Mouse (Mus musculus) intestine, embryonic 15.5 days (tissue): Measurements from ENCODE around the gene Rab3gap1. TPM values are rescaled to one million over a fixed set of nuclear protein-coding genes. Genes with fewer than 3 reads are reported as not detected.

Experiments used
- ATAC-seq: fragments of 200-750 bp; cut with Nextera tagmentation; 2 replicates; pipeline ENCODE4 v1.8.0; 2017; ENCODE audit warnings: moderate TSS enrichment, moderate library complexity
- H3K27ac ChIP-seq: fragments of 300-500 bp; sonication (generic); 2 replicates; pipeline ENCODE4 v1.5.1; 2015; ENCODE audit warnings: mild to moderate bottlenecking, inconsistent platforms
- H3K27me3 ChIP-seq: fragments of 300-500 bp; sonication (generic); replicated peaks from 2 replicates; pipeline ENCODE4 v1.6.1; 2015; ENCODE audit warnings: inconsistent platforms
- H3K36me3 ChIP-seq: fragments of 300-500 bp; sonication (generic); 2 replicates; pipeline ENCODE4 v1.6.1; 2015; ENCODE audit warnings: inconsistent platforms
- H3K4me1 ChIP-seq: fragments of 300-500 bp; sonication (generic); replicated peaks from 2 replicates; pipeline ENCODE4 v1.6.1; 2015; ENCODE audit warnings: inconsistent platforms
- H3K4me2 ChIP-seq: fragments of 300-500 bp; sonication (generic); replicated peaks from 2 replicates; pipeline ENCODE4 v1.6.1; 2015; ENCODE audit warnings: mild to moderate bottlenecking, inconsistent platforms
- H3K4me3 ChIP-seq: fragments of 300-500 bp; sonication (generic); replicated peaks from 2 replicates; pipeline ENCODE4 v1.5.1; 2015; ENCODE audit warnings: inconsistent platforms
- H3K9ac ChIP-seq: fragments of 300-500 bp; sonication (generic); 2 replicates; pipeline ENCODE4 v1.6.1; 2015; ENCODE audit warnings: inconsistent platforms
- H3K9me3 ChIP-seq: fragments of 300-500 bp; sonication (generic); 2 replicates; pipeline ENCODE4 v1.6.1; 2016; ENCODE audit warnings: inconsistent platforms
- WGBS: fragments of 180-500 bp; shearing (Covaris S2); methylation state at CpG from one replicate; pipeline ENCODE4 v1.1.7; 2015; 5-methylcytosine and 5-hydroxymethylcytosine counted together
- polyA plus RNA-seq: library from polyadenylated mRNA; unstranded; fragments of >200 nt; fragmentation: Nextera tagmentation; extraction: Ambion mirVana; gene quantifications from 2 replicates; pipeline ENCODE4 v1.2.1, GENCODE M21; 2015

The Rab3gap1 gene
- polyA plus RNA-seq, 1 experiment from 2014 or later: 22.4 TPM

DNA sequence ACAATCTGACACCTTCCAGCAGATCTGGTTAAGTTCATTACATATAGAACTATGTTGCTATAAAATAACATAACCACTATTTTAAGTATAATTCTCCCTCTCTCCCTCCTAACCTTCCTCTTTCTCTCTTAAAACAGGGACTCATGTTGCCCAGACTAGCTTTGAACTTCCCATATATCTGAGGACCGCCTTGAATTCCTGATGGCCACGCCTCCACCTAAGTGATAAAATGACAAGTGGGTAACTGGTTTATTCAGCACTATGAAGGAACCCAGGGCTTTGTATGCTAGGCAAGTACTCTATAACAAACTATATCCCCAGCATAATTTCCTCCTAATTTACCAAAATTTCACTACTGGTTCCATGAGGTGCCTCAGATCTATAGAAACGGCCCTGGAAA is 94.8 kb downstream of the Rab3gap1 start:
- no peak overlapping the region for H3K27ac ChIP-seq
- WGBS: 83% methylated on average over 3 of the region's 3 CpGs
- peak; percentile 58; the same call in 1 of the 2 replicates for ATAC-seq

DNA sequence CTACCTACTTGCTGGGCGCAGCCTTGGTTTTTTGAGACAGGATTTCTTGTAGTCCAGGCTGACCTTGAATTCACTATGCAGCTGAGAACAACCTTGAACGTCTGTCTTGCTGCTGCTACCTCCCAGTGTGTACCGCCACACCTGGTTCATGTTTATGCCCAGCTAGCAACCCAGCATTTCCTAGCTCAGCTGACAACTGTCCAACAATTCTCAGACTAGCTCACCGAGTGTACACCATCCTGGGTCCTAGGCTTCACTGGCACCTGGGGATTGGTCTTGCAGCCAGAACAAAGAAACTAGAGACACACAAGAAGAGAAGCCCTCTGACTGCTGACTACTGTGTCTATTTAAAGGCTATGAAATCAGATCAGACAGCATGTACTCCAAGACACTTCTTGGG is 102.3 kb downstream of the Rab3gap1 start:
- Histone ChIP-seq H3K9ac (no peak overlapping the region), H3K4me3 (no peak overlapping the region), H3K9me3 (no peaks in the 10 kb centered on the region), H3K27ac (no peak overlapping the region), H3K36me3 (no peaks in the 10 kb centered on the region), H3K4me1 (no peaks in the 10 kb centered on the region), H3K27me3 (no peaks in the 10 kb centered on the region), H3K4me2 (no peak overlapping the region)
- 84% methylated on average over 4 of the region's 4 CpGs for WGBS
- ATAC-seq: no peak

More for the DNA sequence above, 94.8 kb downstream of the Rab3gap1 start:
- Histone ChIP-seq H3K4me1 (no peaks in the 10 kb centered on the region), H3K27me3 (no peaks in the 10 kb centered on the region), H3K9me3 (no peaks in the 10 kb centered on the region), H3K36me3 (no peaks in the 10 kb centered on the region; the same call in 1 of the 2 replicates), H3K9ac (no peak overlapping the region), H3K4me2 (no peak overlapping the region), H3K4me3 (no peak overlapping the region)

DNA sequence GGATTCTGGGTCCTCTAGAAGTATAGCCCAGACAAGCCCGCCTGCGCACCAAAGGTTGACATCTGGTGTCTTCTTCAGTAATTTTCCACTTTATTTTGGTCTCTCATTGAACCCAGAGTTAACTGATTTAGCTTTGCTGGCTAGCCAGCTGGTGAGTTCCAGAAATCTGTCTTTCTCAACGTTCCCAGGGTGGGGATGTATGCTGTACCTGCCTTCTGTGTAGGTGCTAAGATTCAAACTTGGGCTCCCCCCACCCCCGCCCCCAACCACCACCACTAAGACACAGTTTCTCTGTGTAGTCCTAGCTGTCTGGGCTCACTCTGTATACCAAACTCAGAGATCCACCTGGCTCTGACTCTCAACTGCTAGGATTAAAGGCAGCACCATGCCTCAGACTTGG is 105.5 kb downstream of the Rab3gap1 start:
- Histone ChIP-seq H3K9ac (no peak overlapping the region), H3K9me3 (no peaks in the 10 kb centered on the region), H3K4me2 (no peak overlapping the region), H3K4me1 (no peaks in the 10 kb centered on the region), H3K4me3 (no peak overlapping the region), H3K27me3 (no peaks in the 10 kb centered on the region), H3K27ac (no peak overlapping the region), H3K36me3 (no peaks in the 10 kb centered on the region)
- ATAC-seq: no peak
- 89% methylated on average over 4 of the region's 4 CpGs for WGBS

DNA sequence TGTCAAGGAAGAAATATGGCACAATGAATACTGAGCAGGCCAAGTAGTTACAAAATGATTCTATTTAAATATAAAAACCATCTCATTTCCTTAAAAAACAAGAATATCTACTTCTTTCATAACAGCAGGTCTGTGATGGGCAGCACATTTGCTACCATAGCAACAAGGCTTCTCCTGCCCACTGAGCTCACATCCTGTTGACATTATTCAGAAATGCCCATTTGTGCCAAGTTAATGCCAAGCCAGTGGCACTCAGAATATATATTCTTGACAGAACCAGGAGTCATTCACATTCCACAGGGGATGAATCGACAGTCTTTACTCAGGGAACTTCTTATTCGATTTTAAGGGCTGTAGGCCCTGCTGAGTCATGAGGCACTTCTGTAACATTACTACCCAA is 107.1 kb downstream of the Rab3gap1 start:
- Histone ChIP-seq H3K4me1 (no peaks in the 10 kb centered on the region), H3K9me3 (no peaks in the 10 kb centered on the region), H3K4me2 (no peak overlapping the region), H3K27me3 (no peaks in the 10 kb centered on the region), H3K4me3 (no peak overlapping the region), H3K9ac (no peak overlapping the region), H3K27ac (no peak overlapping the region), H3K36me3 (no peaks in the 10 kb centered on the region)
- WGBS: 74% methylated on average over 2 of the region's 2 CpGs
- ATAC-seq: no peak

DNA sequence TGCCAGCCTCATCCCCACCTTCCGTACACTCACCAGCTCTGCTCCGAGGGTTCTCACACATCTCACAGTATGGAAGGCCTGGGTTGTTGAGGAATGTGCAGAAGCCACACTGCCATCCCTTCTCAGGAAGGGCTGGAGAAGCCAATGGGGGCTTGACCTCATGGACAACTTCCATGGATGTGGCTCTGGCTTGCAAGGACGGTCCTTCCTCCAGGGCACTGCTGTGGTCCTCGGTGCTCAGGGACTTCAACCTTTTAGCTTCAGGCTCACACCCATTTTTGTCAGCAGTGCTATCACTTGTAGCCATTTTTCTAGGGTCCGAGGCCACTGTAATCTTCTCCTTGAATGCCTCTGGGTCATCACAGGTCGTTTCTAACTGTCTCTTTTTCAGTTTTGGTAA is 107.5 kb downstream of the Rab3gap1 start:
- H3K27me3 ChIP-seq: no peaks in the 10 kb centered on the region
- no peak overlapping the region for H3K4me2 ChIP-seq
- WGBS: 87% methylated on average over 6 of the region's 6 CpGs
- H3K36me3 ChIP-seq: no peaks in the 10 kb centered on the region
- no peak overlapping the region for H3K27ac ChIP-seq
- ATAC-seq: no peak
- no peak overlapping the region for H3K9ac ChIP-seq
- no peaks in the 10 kb centered on the region for H3K9me3 ChIP-seq
- H3K4me1 ChIP-seq: no peaks in the 10 kb centered on the region
- no peak overlapping the region for H3K4me3 ChIP-seq

DNA sequence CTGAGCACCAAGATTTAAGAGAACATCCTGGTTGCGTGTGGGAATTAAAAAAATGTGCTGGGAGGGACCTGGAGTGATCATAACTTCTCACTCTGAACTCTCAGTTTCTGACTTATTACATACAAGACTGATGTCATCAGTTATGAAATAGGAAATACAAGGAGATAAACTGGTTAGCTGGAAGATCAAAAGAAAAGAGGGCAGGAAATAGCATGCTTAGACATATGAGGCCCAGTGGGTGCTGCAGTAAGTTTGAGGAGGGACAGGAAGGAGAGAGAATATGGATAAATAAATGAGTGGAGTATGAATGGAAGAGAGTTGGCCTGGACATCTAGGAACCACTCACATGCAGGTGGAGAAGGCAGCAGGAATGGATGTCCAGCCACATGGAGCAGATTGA is 109.6 kb downstream of the Rab3gap1 start:
- Histone ChIP-seq H3K4me1 (0 out of 2 replicates have a peak, but pooled peaks cover 2% of the 10 kb centered on the region), H3K27me3 (no peaks in the 10 kb centered on the region), H3K27ac (no peak overlapping the region), H3K4me2 (no peak overlapping the region), H3K9me3 (no peaks in the 10 kb centered on the region), H3K4me3 (no peak overlapping the region), H3K36me3 (no peaks in the 10 kb centered on the region), H3K9ac (no peak overlapping the region)
- 69% methylated on average over 1 of the region's 1 CpGs for WGBS
- ATAC-seq: no peak

DNA sequence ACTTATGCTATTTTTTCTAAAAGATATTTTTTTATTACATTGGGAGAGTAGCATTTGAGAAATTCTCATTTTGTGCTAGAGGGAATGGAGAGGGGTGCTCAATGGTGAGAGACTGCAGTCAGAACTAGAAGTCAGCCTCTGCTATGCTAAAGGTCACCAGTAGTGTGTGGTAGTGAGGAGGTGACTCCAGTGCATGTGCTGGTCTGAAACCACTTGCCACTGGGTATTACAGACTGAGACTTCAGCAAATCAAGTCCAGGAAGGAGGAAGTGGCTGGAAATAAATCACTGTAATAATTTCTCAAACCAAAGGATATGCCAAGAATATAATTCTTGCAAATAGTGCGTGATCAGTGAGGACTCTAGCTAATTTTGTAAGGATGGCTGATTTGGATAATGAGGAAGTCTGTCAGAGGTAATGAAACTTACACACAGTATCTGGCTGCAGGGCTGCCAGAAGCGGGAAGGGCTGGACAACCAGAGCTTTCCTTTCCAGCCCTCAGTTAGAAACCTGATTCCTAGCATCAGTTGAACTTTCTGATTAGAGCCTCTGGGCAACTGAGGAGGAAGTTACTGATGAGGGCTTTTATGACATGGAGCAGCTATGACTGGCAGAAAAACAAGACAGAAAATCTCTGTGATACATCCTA is 112.5 kb downstream of the Rab3gap1 start:
- 58% methylated on average over 2 of the region's 2 CpGs for WGBS
- H3K9ac ChIP-seq: no peak overlapping the region
- no peaks in the 10 kb centered on the region for H3K27me3 ChIP-seq
- H3K36me3 ChIP-seq: no peaks in the 10 kb centered on the region
- no peaks in the 10 kb centered on the region for H3K9me3 ChIP-seq
- H3K4me3 ChIP-seq: no peak overlapping the region
- ATAC-seq: 0 out of 2 replicates have a peak, but pooled peaks have one; percentile 13
- no peak overlapping the region for H3K4me2 ChIP-seq
- H3K27ac ChIP-seq: 0 out of 2 replicates have a peak overlapping the region, but pooled peaks have one; percentile 30
- H3K4me1 ChIP-seq: 0 out of 2 replicates have a peak, but pooled peaks cover 5% of the 10 kb centered on the region

DNA sequence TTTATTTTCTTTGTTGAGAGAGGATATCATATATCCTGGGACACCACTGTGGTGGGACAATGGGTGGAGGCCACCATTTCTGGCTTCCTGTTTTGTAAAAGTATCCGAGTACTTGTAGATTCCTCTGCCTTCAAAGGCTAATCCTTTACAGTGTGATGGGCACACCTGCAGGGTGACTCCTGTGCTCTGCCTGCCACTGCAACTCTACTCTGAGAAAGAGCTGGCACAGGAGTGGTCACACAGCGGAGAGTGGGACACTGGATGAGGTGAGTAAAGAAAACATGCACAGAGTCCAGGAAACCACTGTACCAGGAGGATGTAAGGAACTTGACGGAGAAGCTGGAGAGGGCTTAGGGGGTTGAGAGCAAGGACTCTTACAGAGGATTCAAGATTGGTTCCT is 113.7 kb downstream of the Rab3gap1 start:
- WGBS: 83% methylated on average over 3 of the region's 3 CpGs
- Histone ChIP-seq H3K27ac (no peak overlapping the region), H3K27me3 (no peaks in the 10 kb centered on the region), H3K9ac (no peak overlapping the region), H3K4me3 (no peak overlapping the region), H3K4me2 (no peak overlapping the region), H3K36me3 (no peaks in the 10 kb centered on the region), H3K4me1 (0 out of 2 replicates have a peak, but pooled peaks cover 5% of the 10 kb centered on the region), H3K9me3 (no peaks in the 10 kb centered on the region)
- ATAC-seq: no peak

DNA sequence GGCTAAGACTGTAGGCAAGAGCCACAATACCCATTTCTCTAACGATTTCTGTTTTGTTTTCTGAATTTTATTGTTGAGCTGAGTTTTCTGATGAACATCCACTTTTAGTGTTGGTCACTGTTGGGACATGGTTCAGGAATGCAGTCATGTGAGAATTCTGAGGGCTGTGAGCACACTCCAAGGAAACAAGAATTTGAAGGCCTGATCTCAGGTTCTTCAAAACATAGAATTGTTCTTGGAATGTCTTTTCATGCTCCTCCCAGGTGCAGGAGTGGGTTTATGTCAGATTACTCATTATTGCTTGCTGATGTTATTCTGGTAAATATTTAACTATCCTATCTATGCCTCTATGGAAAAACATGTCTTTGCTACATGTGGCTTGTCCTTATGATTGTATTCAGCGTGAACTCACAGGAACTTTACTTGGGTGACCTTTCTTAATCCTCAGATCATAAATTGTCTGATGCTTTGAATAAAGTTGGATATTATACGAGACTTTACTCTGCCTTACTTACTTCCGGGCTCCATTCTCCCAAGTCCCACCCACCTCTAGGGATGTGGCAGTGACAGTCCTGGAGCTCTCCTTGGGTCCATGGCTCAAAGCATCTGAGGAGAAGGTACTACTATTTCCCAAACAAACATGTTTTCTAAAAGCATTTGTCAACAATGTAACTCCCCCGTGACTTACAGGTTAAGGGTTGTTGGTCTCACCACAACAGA is 114.9 kb downstream of the Rab3gap1 start:
- Histone ChIP-seq H3K4me1 (0 out of 2 replicates have a peak, but pooled peaks cover 5% of the 10 kb centered on the region), H3K4me2 (no peak overlapping the region), H3K9me3 (no peaks in the 10 kb centered on the region), H3K27ac (no peak overlapping the region), H3K36me3 (no peaks in the 10 kb centered on the region), H3K27me3 (no peaks in the 10 kb centered on the region), H3K4me3 (no peak overlapping the region), H3K9ac (no peak overlapping the region)
- ATAC-seq: peak; percentile 72
- WGBS: 58% methylated on average over 5 of the region's 5 CpGs

DNA sequence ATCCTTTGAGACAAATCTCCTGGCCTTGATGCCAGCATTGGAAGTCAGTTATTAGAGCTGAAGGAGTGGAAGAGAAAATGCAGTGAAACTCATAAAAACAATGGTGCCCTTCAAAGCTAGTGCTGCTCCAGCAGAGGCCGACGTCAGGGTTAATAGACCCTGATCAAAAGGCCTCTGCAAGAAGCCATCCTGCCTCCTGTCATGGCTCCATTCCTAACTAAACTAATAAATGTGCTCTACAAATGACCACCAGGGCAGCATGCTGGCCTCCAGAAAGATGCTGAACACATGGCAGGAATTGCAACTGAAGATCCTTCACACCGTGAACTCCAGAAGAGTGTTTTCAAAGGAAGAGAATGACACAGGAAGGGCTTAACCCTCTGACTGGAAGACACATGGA is 116.8 kb downstream of the Rab3gap1 start:
- no peak overlapping the region for H3K27ac ChIP-seq
- H3K9me3 ChIP-seq: no peaks in the 10 kb centered on the region
- H3K36me3 ChIP-seq: no peaks in the 10 kb centered on the region
- no peak overlapping the region for H3K4me3 ChIP-seq
- H3K9ac ChIP-seq: no peak overlapping the region
- no peaks in the 10 kb centered on the region for H3K27me3 ChIP-seq
- no peak overlapping the region for H3K4me2 ChIP-seq
- 0 out of 2 replicates have a peak, but pooled peaks cover 5% of the 10 kb centered on the region for H3K4me1 ChIP-seq
- WGBS: 30% methylated on average over 3 of the region's 3 CpGs
- no peak for ATAC-seq

DNA sequence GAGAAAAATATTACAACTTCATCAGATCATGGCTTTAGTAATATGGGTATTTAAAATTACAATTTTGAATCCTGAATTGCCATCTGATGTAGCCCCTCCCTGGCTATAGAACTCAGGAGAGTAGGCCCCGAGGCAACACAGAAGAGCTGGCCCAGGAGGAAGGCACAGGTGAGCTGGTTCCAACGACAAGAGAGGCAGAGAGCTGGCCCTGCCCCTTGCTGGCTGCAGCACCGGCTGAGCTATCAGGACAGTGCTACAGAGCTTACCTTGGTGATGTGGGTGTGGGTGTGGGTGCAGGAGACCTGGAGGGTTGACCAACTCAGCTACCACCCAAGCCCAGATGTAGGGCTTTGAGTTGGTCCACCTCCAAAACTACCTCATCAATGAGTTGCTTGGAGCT is 119.7 kb downstream of the Rab3gap1 start:
- no peak overlapping the region for H3K27ac ChIP-seq
- no peak overlapping the region for H3K4me2 ChIP-seq
- 52% methylated on average over 3 of the region's 3 CpGs for WGBS
- H3K4me1 ChIP-seq: 0 out of 2 replicates have a peak, but pooled peaks cover 7% of the 10 kb centered on the region
- H3K36me3 ChIP-seq: no peaks in the 10 kb centered on the region
- ATAC-seq: no peak
- no peak overlapping the region for H3K9ac ChIP-seq
- no peaks in the 10 kb centered on the region for H3K27me3 ChIP-seq
- H3K4me3 ChIP-seq: no peak overlapping the region
- H3K9me3 ChIP-seq: no peaks in the 10 kb centered on the region

DNA sequence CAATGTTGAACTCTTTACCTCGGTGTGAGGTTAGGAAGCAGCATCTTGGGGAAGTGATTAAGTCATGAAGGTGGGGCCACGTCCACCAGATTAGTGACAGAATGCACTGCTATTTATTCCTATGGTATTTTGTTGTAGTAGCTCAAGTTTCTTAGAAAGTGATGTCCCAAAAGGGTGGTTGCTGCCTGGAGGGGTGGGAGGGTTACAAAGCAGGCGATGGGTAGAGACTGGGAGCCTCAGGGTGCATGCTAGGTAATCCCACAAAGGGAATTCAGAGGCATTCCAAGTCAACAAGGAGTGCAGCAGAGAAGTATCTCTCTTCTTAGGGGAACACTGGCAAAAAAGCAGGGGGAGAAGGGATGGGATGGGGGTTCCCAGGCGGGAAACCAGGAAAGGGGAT is 120.8 kb downstream of the Rab3gap1 start:
- no peak overlapping the region for H3K4me3 ChIP-seq
- WGBS: 75% methylated on average over 4 of the region's 4 CpGs
- H3K27ac ChIP-seq: no peak overlapping the region

More for the DNA sequence above, 120.8 kb downstream of the Rab3gap1 start:
- Histone ChIP-seq H3K27me3 (no peaks in the 10 kb centered on the region), H3K36me3 (no peaks in the 10 kb centered on the region), H3K9ac (no peak overlapping the region), H3K9me3 (no peaks in the 10 kb centered on the region), H3K4me1 (0 out of 2 replicates have a peak, but pooled peaks cover 7% of the 10 kb centered on the region), H3K4me2 (no peak overlapping the region)
- no peak for ATAC-seq
